Mouse (Mus musculus) erythroblast, adult 5-6 weeks (primary cell): Measurements from ENCODE around the gene Ang5. TPM values are rescaled to one million over a fixed set of nuclear protein-coding genes. Genes with fewer than 3 reads are reported as not detected.
"Not testable (repeated sequence)": the region's sequence is repeated elsewhere in the genome, so short reads cannot be mapped to it uniquely, and the experiment has no call there.

Experiments used
- ATAC-seq: replicated peaks from 2 replicates; pipeline ENCODE4 v1.8.0; 2016; ENCODE audit warnings: moderate number of reproducible peaks, mild to moderate bottlenecking, moderate TSS enrichment, inconsistent platforms; ENCODE audit not compliant: poor library complexity, low FRiP score, severe bottlenecking
- total RNA-seq, 2 experiments: library from RNA; stranded (forward) in 1 of 2; stranded (reverse) in 1 of 2; fragments of 150-400 nt in 1 of 2; fragments of 200-764, 138-1000 nt in 1 of 2; gene quantifications; 2 replicates each; pipeline versions ENCODE4 v1.2.3 to v1.2.4; 2015 to 2017; ENCODE audit warnings: low replicate concordance in 2 of 2

The Ang5 gene
- not detected in 2 replicates for total RNA-seq (2015; ENCODE audit: low replicate concordance)
- total RNA-seq (2017; ENCODE audit: low replicate concordance): not detected in 2 replicates

DNA sequence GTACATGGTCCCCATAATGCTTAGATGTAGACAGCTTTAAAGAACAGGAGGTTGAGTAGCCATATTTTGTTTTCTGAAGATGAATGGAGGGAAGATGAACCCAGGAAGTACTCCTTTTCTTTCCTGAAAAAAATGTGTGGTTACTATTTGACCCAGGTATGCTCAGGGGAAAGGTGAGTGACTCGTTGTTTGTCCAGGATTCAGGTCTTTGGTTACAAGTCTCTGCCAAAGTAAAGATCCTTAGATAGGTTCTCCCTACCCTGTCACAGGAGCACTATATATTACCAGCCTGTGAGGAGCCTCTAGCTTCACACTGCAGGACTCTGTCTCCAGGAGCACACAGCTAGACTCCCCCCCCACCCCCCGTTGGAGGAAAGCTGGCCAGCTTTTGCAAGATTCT is at the start of gene Ang5:
Gene Ang5, plus strand, starts transcription at position 301 of the 400 bp plus-strand sequence.
- not testable (repeated sequence) for ATAC-seq

DNA sequence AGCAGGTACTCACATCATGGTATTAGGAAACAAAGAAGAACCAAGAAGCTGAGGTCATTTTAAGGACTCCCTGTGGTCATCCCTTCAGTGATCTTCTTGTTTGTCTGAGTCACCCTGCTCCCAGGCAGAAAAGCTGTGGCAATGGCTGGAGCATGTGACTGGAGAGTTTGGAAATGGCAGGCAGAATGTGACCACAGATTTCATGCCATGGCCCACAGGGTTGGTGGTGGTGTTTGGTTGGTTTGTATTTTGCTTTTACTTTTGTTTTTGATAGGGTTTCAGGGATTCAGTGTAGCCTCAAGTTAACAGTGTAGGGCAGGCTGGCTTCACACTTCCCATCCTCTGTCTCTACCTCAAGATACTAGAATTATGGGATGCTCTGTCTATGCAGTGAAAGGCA is 38.7 kb upstream of the Ang5 start:
- ATAC-seq: not testable (repeated sequence)

DNA sequence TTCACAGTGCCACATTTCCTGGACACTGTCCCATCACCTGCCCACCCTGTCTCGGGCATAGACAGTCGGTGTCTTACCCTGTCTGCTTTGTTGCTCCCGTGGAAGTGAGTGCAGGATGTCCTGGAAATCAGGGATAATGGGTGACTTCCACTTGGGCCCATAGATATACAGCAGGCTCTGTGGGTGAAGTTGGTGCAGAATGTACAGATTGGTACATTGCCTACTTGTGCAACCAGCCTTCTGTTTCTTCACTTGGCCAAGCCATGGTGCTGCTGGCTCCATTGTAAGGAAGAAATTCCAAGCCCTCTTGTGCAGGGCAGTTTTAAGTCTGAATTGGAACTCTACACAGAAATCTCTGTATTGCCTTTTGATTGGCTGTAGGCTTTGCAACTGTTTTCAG is 33.4 kb upstream of the Ang5 start, which contains the start of gene Ear10:
Gene Ear10, minus strand, starts transcription at position 101 of the 400 bp plus-strand sequence.
- not testable (repeated sequence) for ATAC-seq

DNA sequence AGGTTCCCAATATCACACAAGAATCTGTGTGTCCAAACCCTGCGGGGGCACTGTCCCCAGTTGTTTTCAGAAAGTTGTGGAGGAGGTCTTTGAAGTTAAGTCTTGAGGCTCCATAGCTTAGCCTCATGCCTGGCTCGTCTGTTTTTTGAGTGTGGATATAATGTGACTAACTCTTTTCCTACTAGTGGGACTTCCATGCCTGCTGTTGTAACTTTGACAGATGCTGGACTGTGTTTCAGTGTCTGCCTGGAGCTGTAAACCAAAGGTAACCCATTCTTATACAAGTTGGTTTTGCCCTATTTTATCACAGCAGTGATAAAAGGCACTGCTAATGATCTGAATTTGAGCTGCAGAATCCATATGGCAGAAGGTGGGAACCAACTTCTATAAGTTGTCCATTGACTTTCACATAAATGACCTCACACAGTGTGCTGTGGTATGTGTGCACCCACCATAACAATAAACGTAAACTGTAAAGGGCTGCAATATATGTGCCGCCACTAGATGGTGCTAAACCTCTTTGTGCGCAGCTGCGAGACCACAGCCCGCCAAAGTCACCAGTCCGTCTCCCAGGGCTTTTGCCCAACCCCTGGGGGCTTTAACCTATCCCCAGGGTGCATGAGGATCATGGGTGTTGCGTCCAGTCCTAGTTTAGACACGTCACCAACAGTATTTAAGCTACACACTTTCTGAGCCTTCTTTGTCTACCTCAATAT is 32.0 kb upstream of the Ang5 start, which contains the start of gene Gm8113:
Gene Gm8113, plus strand, starts transcription at position 703 of the 716 bp plus-strand sequence.
- peak; percentile 69; the same call in 1 of the 2 replicates for ATAC-seq

- not testable (repeated sequence) for ATAC-seq
These were observed 31.4 kb upstream of the Ang5 start for GRCm38 (mm10) chr14:43925404-43925950.

- ATAC-seq: not testable (repeated sequence)
These were observed 23.9 kb upstream of the Ang5 start for GRCm38 (mm10) chr14:43932991-43933390.

GRCm38 (mm10) chr14:43933399-43933798 is 23.5 kb upstream of the Ang5 start:
- not testable (repeated sequence) for ATAC-seq

GRCm38 (mm10) chr14:43953382-43953781 is 3.5 kb upstream of the Ang5 start:
- not testable (repeated sequence) for ATAC-seq

- ATAC-seq: not testable (repeated sequence)
These were observed 1.8 kb upstream of the Ang5 start for GRCm38 (mm10) chr14:43955074-43955473.

- ATAC-seq: no peak
These were observed 26.6 kb downstream of the Ang5 start for GRCm38 (mm10) chr14:43983454-43983853.

DNA sequence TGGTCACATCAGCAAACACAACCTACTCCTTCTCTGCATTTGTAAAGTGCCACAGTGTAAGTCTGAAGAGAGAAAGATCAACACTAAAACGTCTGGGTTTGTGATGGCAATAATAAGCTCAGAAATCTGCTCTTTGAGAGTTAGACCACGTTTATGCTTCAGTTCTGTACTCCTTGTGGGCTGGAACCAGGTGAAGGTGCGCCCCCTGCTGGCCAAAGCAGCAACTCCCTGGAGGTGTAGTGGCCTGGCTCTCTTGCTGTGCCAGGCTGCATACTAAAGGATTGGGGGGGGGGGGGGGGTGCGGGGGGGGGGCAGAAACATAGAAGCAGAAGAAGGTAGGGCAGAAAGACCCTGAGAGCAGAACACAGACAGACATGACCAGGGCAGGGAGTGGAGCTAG is 27.0 kb downstream of the Ang5 start:
- peak; percentile 69; the same call in 1 of the 2 replicates for ATAC-seq

DNA sequence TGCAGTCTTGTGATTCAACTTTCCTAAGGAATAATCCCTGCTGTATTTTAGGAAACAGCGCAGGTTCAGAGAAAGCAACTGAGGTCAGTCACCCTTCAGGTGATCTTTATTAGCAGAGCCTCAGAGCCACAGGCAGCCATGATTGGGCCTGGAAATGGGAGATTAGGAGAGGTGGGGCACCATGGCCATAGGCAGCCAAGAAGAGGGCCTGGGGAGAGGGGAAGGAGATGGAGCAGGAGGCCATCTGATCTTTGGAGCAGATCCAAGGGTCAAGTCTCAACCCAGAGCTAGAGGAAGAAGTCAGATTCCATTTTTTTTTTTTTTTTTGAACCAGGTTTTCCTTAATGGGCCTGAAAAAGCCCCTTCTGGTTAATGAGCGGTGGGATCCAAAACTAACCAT is 29.3 kb downstream of the Ang5 start:
- no peak for ATAC-seq

- ATAC-seq: peak; percentile 68
These were observed 30.5 kb downstream of the Ang5 start for GRCm38 (mm10) chr14:43987404-43987803.

- not testable (repeated sequence) for ATAC-seq
These were observed 41.7 kb downstream of the Ang5 start for GRCm38 (mm10) chr14:43998455-43999000.

DNA sequence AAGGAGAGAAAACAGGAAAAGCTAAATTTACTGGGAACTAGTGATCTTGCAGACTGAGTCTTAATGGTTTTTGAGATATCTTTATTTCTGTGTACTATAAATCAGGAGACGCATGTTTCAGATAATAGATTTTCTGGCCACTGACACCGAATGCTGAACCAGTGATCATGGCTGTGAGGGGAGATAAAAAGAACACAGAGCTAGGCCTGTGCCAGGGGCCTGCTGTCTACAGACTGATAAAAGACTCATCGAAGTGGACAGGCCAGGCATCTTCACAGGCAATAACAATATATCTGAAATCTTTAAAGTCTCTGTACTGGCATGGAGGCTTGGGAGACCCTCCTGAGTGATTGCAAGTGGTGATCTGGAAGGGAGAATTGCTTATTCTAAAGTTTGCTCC is 44.7 kb downstream of the Ang5 start:
- ATAC-seq: no peak

- no peak for ATAC-seq
These were observed 45.3 kb downstream of the Ang5 start, which contains the start of gene Ang6 for GRCm38 (mm10) chr14:44002169-44002568. Gene Ang6 (minus strand): TSS chr14:44002269.

DNA sequence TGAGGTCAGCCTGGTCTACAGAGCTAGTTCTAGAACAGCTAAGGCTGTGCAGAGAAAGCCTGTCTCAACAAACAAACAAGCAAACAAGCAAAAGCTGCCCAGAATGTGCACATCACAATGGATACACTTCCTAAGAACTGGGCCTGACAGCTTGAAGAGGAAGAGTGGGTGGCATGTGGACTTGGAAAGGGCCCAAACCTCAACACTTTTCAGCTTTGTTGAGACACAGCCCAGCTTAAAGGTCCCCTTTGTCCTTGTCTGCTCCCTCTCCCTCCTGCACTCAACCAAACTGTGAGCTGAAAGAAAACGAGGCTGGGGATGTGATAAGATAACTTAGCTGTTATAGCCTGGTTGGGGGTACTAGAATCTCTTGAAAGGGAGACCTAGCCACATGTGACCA is 51.2 kb downstream of the Ang5 start:
- ATAC-seq: not testable (repeated sequence)

DNA sequence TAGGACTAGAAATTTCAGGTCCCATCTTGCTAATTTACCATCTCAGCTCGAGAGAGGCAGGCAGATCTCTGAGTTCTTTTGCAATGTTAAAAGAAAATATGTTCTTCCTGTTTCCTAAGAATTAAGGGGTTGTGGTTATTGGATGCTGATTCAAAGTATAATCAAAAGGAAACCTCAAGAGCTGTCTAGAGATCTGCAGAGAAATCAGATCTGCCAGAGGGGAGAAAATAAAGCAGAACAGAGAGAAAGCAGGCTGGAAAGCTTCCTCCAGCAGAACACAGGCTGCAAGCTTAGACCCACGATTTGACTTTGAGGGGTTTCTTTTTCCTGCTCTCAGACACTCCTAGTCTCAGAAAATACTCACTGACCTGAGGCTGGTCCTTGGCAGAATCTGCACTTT is 52.8 kb downstream of the Ang5 start:
- ATAC-seq: not testable (repeated sequence)
